Mouse (Mus musculus) intestine, embryonic 14.5 days (tissue): ENCODE data around the gene Gtf2i. TPM values are rescaled to one million over a fixed set of nuclear protein-coding genes. Genes with fewer than 3 reads are reported as not detected.

ENCODE experiments used
- ATAC-seq: fragments of 200-750 bp; cut with Nextera tagmentation; replicated peaks from 2 replicates; pipeline ENCODE4 v1.8.0; 2017; ENCODE audit warnings: low read depth, moderate number of reproducible peaks, moderate TSS enrichment, moderate library complexity; ENCODE audit not compliant: low FRiP score, low TSS enrichment
- DNase-seq: peaks from one replicate; pipeline ENCODE4 v3.0.0-alpha.2; 2018; ENCODE audit warnings: low spot score
- H3K27ac ChIP-seq: fragments of 300-500 bp; sonication (generic); 2 replicates; pipeline ENCODE4 v1.5.1; 2014; ENCODE audit warnings: low read depth, mild to moderate bottlenecking, control low read depth
- H3K27me3 ChIP-seq: fragments of 300-500 bp; sonication (generic); replicated peaks from 2 replicates; pipeline ENCODE4 v1.6.1; 2014; ENCODE audit warnings: low read length, control low read depth; ENCODE audit not compliant: control insufficient read depth, insufficient read depth
- H3K36me3 ChIP-seq: fragments of 300-500 bp; sonication (generic); 2 replicates; pipeline ENCODE4 v1.6.1; 2014; ENCODE audit warnings: low read length, control low read depth; ENCODE audit not compliant: control insufficient read depth, insufficient read depth
- H3K4me1 ChIP-seq: fragments of 300-500 bp; sonication (generic); replicated peaks from 2 replicates; pipeline ENCODE4 v1.6.1; 2014; ENCODE audit warnings: low read length, control low read depth, mixed read lengths; ENCODE audit not compliant: control insufficient read depth, insufficient read depth
- H3K4me2 ChIP-seq: fragments of 300-500 bp; sonication (generic); 2 replicates; pipeline ENCODE4 v1.6.1; 2014; ENCODE audit warnings: low read length
- H3K4me3 ChIP-seq: fragments of 300-500 bp; sonication (generic); 2 replicates; pipeline ENCODE4 v1.5.1; 2014; ENCODE audit warnings: low read depth, low read length, control low read depth, mixed read lengths
- H3K9ac ChIP-seq: fragments of 300-500 bp; sonication (generic); 2 replicates; pipeline ENCODE4 v1.6.1; 2014; ENCODE audit warnings: mild to moderate bottlenecking, low read length
- H3K9me3 ChIP-seq: fragments of 300-500 bp; sonication (generic); 2 replicates; pipeline ENCODE4 v1.6.1; 2016; ENCODE audit warnings: low read length, control low read depth; ENCODE audit not compliant: control insufficient read depth
- WGBS: fragments of 180-500 bp; shearing (Covaris S2); extraction: QIAGEN DNeasy Blood & Tissue Kit; methylation state at CpG from one replicate; pipeline ENCODE4 v1.1.7; 2014; 5-methylcytosine and 5-hydroxymethylcytosine counted together
- polyA plus RNA-seq: library from polyadenylated mRNA; unstranded; fragments of >200 nt; fragmentation: Nextera tagmentation; extraction: Ambion mirVana; gene quantifications from 2 replicates; pipeline ENCODE4 v1.2.1, GENCODE M21; 2014

The Gtf2i gene
- polyA plus RNA-seq, 1 experiment from 2014 or later: 145 TPM

GRCm38 (mm10) chr5:134237936-134238760 lies 76.4 kb downstream of the Gtf2i start:
- WGBS: 84% methylated on average over 28 of the region's 28 CpGs
- no peak overlapping the region for H3K27ac ChIP-seq

DNA sequence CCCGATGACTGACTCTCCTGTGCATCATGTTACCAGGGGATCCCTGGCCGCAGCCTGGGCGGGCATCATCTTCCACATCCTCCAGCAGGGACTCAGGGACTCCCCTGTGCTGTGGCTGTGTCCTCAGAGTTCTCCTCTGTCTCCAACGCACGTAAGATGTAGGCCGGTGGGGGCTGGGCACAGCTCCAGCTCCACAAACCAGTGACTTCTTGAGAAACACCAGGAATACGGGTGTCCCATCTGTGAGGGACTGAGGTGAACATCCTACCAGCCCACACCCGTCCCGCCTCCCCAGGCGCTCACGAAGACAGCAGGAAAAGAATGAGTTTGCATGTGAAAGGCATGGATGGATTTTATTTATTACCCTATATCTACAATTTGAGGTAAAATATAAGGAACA lies 77.1 kb downstream of the Gtf2i start:
- no peaks in the 10 kb centered on the region for H3K27me3 ChIP-seq
- H3K4me3 ChIP-seq: no peak overlapping the region
- H3K4me2 ChIP-seq: no peak overlapping the region
- 91% methylated on average over 11 of the region's 11 CpGs for WGBS
- no peaks in the 10 kb centered on the region for H3K9me3 ChIP-seq
- no peak for DNase-seq
- peaks cover 28% of the 10 kb centered on the region for H3K4me1 ChIP-seq
- H3K36me3 ChIP-seq: peaks cover 70% of the 10 kb centered on the region
- no peak for ATAC-seq
- no peak overlapping the region for H3K27ac ChIP-seq
- no peak overlapping the region for H3K9ac ChIP-seq

More at GRCm38 (mm10) chr5:134237936-134238760, 76.4 kb downstream of the Gtf2i start:
- Histone ChIP-seq H3K9me3 (no peaks in the 10 kb centered on the region), H3K4me1 (peaks cover 22% of the 10 kb centered on the region), H3K9ac (no peak overlapping the region), H3K36me3 (peaks cover 77% of the 10 kb centered on the region), H3K27me3 (no peaks in the 10 kb centered on the region), H3K4me3 (no peak overlapping the region), H3K4me2 (no peak overlapping the region)
- ATAC-seq (no peak), DNase-seq (no peak)

DNA sequence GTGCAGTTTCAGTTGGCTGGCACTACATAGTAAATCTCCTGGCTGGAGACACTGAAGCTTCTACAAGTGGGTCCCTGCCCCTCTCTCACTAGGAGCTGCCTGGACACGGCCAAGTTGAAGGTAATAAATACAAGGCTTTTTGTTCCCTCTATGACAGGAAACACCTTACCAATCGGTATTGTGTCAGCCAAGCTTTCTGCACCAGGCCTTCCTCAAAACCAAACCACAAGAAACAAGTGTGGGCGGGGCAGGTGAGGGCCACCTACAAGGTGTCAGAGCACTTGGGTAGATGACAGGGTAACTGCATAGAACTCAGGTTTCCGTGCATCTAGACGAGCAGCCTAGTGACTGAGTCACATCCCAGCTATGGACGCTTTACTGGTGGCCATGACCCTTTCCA lies 77.8 kb downstream of the Gtf2i start:
- DNase-seq (no peak), ATAC-seq (no peak)
- H3K27ac ChIP-seq: no peak overlapping the region
- H3K9me3 ChIP-seq: no peaks in the 10 kb centered on the region
- no peak overlapping the region for H3K9ac ChIP-seq
- H3K4me3 ChIP-seq: no peak overlapping the region
- H3K4me1 ChIP-seq: peaks cover 31% of the 10 kb centered on the region
- H3K27me3 ChIP-seq: no peaks in the 10 kb centered on the region
- no peak overlapping the region for H3K4me2 ChIP-seq
- 87% methylated on average over 6 of the region's 6 CpGs for WGBS
- peaks cover 63% of the 10 kb centered on the region for H3K36me3 ChIP-seq

- no peak for ATAC-seq
- DNase-seq: no peak
- Histone ChIP-seq H3K4me1 (peaks cover 31% of the 10 kb centered on the region), H3K9ac (no peak overlapping the region), H3K4me3 (no peak overlapping the region), H3K27me3 (no peaks in the 10 kb centered on the region), H3K27ac (no peak overlapping the region), H3K9me3 (no peaks in the 10 kb centered on the region), H3K36me3 (peaks cover 58% of the 10 kb centered on the region), H3K4me2 (no peak overlapping the region)
- WGBS: 82% methylated on average over 3 of the region's 3 CpGs
Observed at GRCm38 (mm10) chr5:134236241-134236640, 78.3 kb downstream of the Gtf2i start.

DNA sequence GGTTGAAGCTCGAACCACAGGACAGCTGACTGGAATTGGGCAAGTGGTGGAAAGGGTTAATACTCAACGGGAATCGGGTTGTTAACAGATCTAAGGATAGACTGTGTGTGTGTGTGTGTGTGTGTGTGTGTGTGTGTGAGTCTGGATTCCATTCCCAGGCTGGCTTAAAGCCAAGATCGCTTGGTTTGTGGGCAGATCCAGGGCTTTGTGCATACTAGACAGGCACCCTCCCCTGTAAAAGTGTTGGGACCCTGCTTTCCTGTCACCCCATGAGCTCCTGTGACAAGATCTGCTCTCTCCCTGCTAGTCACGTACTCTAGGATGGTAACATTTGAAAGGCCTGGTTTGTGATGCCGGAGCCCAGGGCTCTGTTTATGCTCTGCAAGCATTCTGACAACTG lies 79.4 kb downstream of the Gtf2i start:
- WGBS: 25% methylated on average over 6 of the region's 6 CpGs
- DNase-seq (peak; percentile 74), ATAC-seq (peak; percentile 22; the same call in 1 of the 2 replicates)
- Histone ChIP-seq H3K27me3 (no peaks in the 10 kb centered on the region), H3K36me3 (peaks cover 46% of the 10 kb centered on the region), H3K4me3 (no peak overlapping the region), H3K9ac (peak overlapping the region; percentile 22; the same call in 1 of the 2 replicates), H3K4me1 (peaks cover 31% of the 10 kb centered on the region), H3K9me3 (no peaks in the 10 kb centered on the region), H3K4me2 (no peak overlapping the region), H3K27ac (peak overlapping the region; percentile 54)

GRCm38 (mm10) chr5:134234205-134234604 lies 80.4 kb downstream of the Gtf2i start:
- Histone ChIP-seq H3K27ac (peak overlapping the region; percentile 22; the same call in 1 of the 2 replicates), H3K27me3 (no peaks in the 10 kb centered on the region), H3K36me3 (peaks cover 37% of the 10 kb centered on the region), H3K4me3 (no peak overlapping the region), H3K9ac (no peak overlapping the region), H3K9me3 (no peaks in the 10 kb centered on the region), H3K4me1 (peaks cover 31% of the 10 kb centered on the region), H3K4me2 (no peak overlapping the region)
- DNase-seq (no peak), ATAC-seq (no peak)
- 46% methylated on average over 2 of the region's 2 CpGs for WGBS

DNA sequence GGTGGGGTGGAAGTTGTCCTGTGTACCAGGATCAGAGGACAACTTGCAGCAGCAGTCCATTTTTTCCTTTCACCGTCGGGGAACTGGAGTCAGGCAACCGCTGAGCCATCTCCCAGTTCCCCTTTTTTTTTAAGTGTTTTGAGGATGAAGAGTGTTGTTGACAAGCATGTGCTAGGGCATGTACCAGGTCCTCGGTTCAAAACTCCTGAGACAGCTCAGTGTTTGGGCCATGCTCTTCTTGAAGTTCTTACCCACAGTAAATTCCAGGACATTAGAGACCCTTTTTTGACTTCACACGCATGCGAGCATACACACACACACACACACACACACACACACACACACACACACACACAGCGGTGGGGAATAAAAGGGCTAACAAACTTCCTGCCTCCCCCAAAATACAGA lies 81.3 kb downstream of the Gtf2i start:
- H3K4me1 ChIP-seq: peaks cover 31% of the 10 kb centered on the region
- DNase-seq (no peak), ATAC-seq (no peak)
- no peak overlapping the region for H3K4me3 ChIP-seq
- no peak overlapping the region for H3K4me2 ChIP-seq
- peaks cover 28% of the 10 kb centered on the region for H3K36me3 ChIP-seq
- no peaks in the 10 kb centered on the region for H3K27me3 ChIP-seq
- no peak overlapping the region for H3K9ac ChIP-seq
- 52% methylated on average over 7 of the region's 7 CpGs for WGBS
- no peak overlapping the region for H3K27ac ChIP-seq
- H3K9me3 ChIP-seq: no peaks in the 10 kb centered on the region

DNA sequence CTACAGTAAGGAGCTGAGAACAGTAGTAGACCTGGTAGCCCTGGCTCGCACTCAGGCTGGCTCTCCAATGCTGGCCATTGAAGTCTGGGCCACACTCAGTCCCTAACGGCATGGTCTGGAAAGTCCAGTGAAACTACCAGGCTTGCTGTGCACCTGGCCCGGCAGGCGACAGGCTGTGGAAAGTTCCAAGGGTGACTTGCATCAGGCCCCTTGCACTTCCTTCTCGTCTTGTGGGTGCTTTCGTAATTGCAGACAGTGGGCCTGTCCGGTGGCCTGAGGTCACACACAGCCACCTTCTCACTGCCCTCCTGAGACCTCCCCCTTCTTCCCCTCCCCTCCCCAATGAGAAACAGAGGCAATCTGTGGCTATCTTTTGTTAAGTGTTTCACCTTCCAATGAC lies 82.0 kb downstream of the Gtf2i start:
- Histone ChIP-seq H3K4me1 (peaks cover 31% of the 10 kb centered on the region), H3K27ac (0 out of 2 replicates have a peak overlapping the region, but pooled peaks have one; percentile 27), H3K9me3 (no peaks in the 10 kb centered on the region), H3K27me3 (no peaks in the 10 kb centered on the region), H3K4me2 (no peak overlapping the region), H3K36me3 (peaks cover 21% of the 10 kb centered on the region), H3K4me3 (no peak overlapping the region), H3K9ac (no peak overlapping the region)
- ATAC-seq (no peak), DNase-seq (no peak)
- 27% methylated on average over 7 of the region's 7 CpGs for WGBS

DNA sequence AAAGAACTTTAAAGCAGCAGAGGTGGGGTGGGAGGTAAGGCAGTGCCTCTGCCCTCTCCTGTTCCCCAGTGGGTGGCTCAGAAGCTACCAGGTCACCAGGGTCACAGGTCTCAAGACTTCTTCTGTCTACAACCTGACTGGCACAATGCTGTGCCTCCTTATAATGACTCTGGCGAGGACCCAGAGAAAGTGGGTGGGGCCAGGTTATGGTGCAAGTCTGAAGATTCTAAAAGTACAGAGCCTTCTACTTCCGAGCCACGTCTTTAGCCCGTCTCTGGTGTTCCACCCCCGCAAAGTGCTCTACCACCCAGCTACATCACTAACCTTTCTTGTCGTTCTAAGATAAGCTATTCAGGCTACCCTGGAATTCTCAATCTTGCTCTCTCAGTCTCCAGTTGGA lies 82.4 kb downstream of the Gtf2i start:
- no peak overlapping the region for H3K9ac ChIP-seq
- ATAC-seq (no peak), DNase-seq (no peak)
- H3K27ac ChIP-seq: 0 out of 2 replicates have a peak overlapping the region, but pooled peaks have one; percentile 27
- H3K4me2 ChIP-seq: no peak overlapping the region
- H3K27me3 ChIP-seq: no peaks in the 10 kb centered on the region
- WGBS: 59% methylated on average over 6 of the region's 6 CpGs
- H3K4me1 ChIP-seq: peaks cover 33% of the 10 kb centered on the region
- H3K4me3 ChIP-seq: no peak overlapping the region
- H3K36me3 ChIP-seq: peaks cover 16% of the 10 kb centered on the region
- H3K9me3 ChIP-seq: no peaks in the 10 kb centered on the region
